Mouse (Mus musculus): Measurements from ENCODE around the gene Tat. TPM values are rescaled to one million over a fixed set of nuclear protein-coding genes. Genes with fewer than 3 reads are reported as not detected.

Tat gene
- polyA plus RNA-seq, 1 experiment from 2014 or later = not detected

GRCm38 (mm10) chr8:109968837-109969236 is 21.4 kb upstream of the Tat start:
- no peak overlapping the region for H3K27ac ChIP-seq (ENCODE audit: low read length)
- no peak for ATAC-seq (ENCODE audit: insufficient number of reproducible peaks, insufficient read depth, low FRiP score, low read depth)
- H3K4me3 ChIP-seq (ENCODE audit: low read depth, low read length) = no peak overlapping the region
- H3K9me3 ChIP-seq (ENCODE audit: control insufficient read depth, low read depth, low read length) = no peaks in the 10 kb centered on the region
- no peaks in the 10 kb centered on the region for H3K36me3 ChIP-seq (ENCODE audit: control insufficient read depth, insufficient read depth, low read length)
- H3K9ac ChIP-seq (replicated peaks; ENCODE audit: low read depth, low read length) = no peak overlapping the region
- 46% methylated on average over 10 of the region's 10 CpGs for WGBS
- H3K4me2 ChIP-seq (replicated peaks; ENCODE audit: low read depth, low read length) = no peak overlapping the region
- no peaks in the 10 kb centered on the region for H3K4me1 ChIP-seq (ENCODE audit: control insufficient read depth, insufficient read depth, low read length)
- no peaks in the 10 kb centered on the region; the same call in 1 of the 2 replicates for H3K27me3 ChIP-seq (ENCODE audit: control insufficient read depth, insufficient read depth, low read length)

GRCm38 (mm10) chr8:109970323-109970722 is 19.9 kb upstream of the Tat start:
- no peak for ATAC-seq (ENCODE audit: insufficient number of reproducible peaks, insufficient read depth, low FRiP score, low read depth)
- Histone ChIP-seq H3K27me3 (ENCODE audit: control insufficient read depth, insufficient read depth, low read length) (no peaks in the 10 kb centered on the region; the same call in 1 of the 2 replicates), H3K4me3 (ENCODE audit: low read depth, low read length) (no peak overlapping the region), H3K9ac (replicated peaks; ENCODE audit: low read depth, low read length) (no peak overlapping the region), H3K4me2 (replicated peaks; ENCODE audit: low read depth, low read length) (no peak overlapping the region), H3K27ac (ENCODE audit: low read length) (no peak overlapping the region), H3K4me1 (ENCODE audit: control insufficient read depth, insufficient read depth, low read length) (no peaks in the 10 kb centered on the region), H3K9me3 (ENCODE audit: control insufficient read depth, low read depth, low read length) (peaks cover 3% of the 10 kb centered on the region; the same call in 1 of the 2 replicates), H3K36me3 (ENCODE audit: control insufficient read depth, insufficient read depth, low read length) (no peaks in the 10 kb centered on the region)
- WGBS = 6% methylated on average over 9 of the region's 9 CpGs

DNA sequence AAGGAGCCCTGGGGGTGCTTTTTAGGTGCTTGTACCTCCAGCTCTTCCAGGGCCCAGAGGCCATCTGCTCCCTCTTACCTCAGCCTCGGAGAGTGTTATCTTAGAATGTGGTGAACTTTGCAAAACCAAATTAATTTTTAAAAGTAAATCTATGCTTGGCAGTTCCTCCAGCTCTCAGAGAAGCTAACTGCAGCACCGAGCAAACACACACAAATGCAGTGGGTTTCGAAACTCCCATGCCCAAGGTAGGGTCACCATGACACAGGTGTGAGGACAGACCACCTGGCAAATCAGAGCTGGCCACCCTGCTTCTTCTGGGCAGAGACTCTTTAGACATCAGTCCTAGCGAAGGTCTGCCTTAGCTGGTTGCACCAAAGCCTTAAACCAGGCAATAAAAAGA is 17.3 kb upstream of the Tat start:
- ATAC-seq (ENCODE audit: insufficient number of reproducible peaks, insufficient read depth, low FRiP score, low read depth) = no peak
- 74% methylated on average over 4 of the region's 4 CpGs for WGBS
- Histone ChIP-seq H3K9ac (replicated peaks; ENCODE audit: low read depth, low read length) (no peak overlapping the region), H3K9me3 (ENCODE audit: control insufficient read depth, low read depth, low read length) (peaks cover 4% of the 10 kb centered on the region; the same call in 1 of the 2 replicates), H3K36me3 (ENCODE audit: control insufficient read depth, insufficient read depth, low read length) (no peaks in the 10 kb centered on the region), H3K4me2 (replicated peaks; ENCODE audit: low read depth, low read length) (no peak overlapping the region), H3K4me3 (ENCODE audit: low read depth, low read length) (no peak overlapping the region), H3K27me3 (ENCODE audit: control insufficient read depth, insufficient read depth, low read length) (no peaks in the 10 kb centered on the region; the same call in 1 of the 2 replicates), H3K27ac (ENCODE audit: low read length) (no peak overlapping the region), H3K4me1 (ENCODE audit: control insufficient read depth, insufficient read depth, low read length) (no peaks in the 10 kb centered on the region)

GRCm38 (mm10) chr8:109979339-109979738 is 10.9 kb upstream of the Tat start:
- Histone ChIP-seq H3K4me2 (replicated peaks; ENCODE audit: low read depth, low read length) (no peak overlapping the region), H3K9me3 (ENCODE audit: control insufficient read depth, low read depth, low read length) (peaks cover 4% of the 10 kb centered on the region; the same call in 1 of the 2 replicates), H3K27ac (ENCODE audit: low read length) (no peak overlapping the region), H3K9ac (replicated peaks; ENCODE audit: low read depth, low read length) (no peak overlapping the region), H3K27me3 (ENCODE audit: control insufficient read depth, insufficient read depth, low read length) (no peaks in the 10 kb centered on the region), H3K4me3 (ENCODE audit: low read depth, low read length) (no peak overlapping the region), H3K4me1 (ENCODE audit: control insufficient read depth, insufficient read depth, low read length) (no peaks in the 10 kb centered on the region), H3K36me3 (ENCODE audit: control insufficient read depth, insufficient read depth, low read length) (no peaks in the 10 kb centered on the region)
- ATAC-seq (ENCODE audit: insufficient number of reproducible peaks, insufficient read depth, low FRiP score, low read depth) = no peak
- 62% methylated on average over 6 of the region's 6 CpGs for whole genome bisulfite sequencing

- Histone ChIP-seq H3K4me3 (ENCODE audit: low read depth, low read length) (no peak overlapping the region), H3K4me1 (ENCODE audit: control insufficient read depth, insufficient read depth, low read length) (no peaks in the 10 kb centered on the region), H3K27me3 (ENCODE audit: control insufficient read depth, insufficient read depth, low read length) (no peaks in the 10 kb centered on the region), H3K9ac (replicated peaks; ENCODE audit: low read depth, low read length) (no peak overlapping the region), H3K36me3 (ENCODE audit: control insufficient read depth, insufficient read depth, low read length) (no peaks in the 10 kb centered on the region), H3K4me2 (replicated peaks; ENCODE audit: low read depth, low read length) (no peak overlapping the region), H3K27ac (ENCODE audit: low read length) (no peak overlapping the region), H3K9me3 (ENCODE audit: control insufficient read depth, low read depth, low read length) (no peaks in the 10 kb centered on the region)
- no peak for ATAC-seq (ENCODE audit: insufficient number of reproducible peaks, insufficient read depth, low FRiP score, low read depth)
- WGBS = 79% methylated on average over 15 of the region's 15 CpGs
These were observed 7.7 kb upstream of the Tat start for GRCm38 (mm10) chr8:109982386-109983105.

DNA sequence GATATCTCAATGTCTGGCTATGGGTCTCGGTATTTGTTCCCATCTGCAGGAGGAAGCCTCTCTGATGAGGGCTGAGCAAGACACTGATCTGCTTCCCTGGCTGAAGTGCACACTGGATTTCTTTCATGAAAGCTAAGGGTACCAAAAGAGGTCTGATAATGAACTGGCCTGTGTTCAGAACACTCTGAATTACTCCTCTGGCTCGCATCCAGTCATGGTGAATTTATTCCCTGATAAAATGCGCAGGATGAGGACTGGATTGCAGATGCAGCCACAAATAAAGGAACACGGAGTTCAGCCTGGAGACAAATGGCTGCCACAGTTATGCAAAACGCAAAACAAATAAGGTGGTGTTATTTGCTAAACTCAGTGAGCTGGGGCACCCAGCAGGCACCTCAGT is 6.3 kb upstream of the Tat start:
- Histone ChIP-seq H3K4me2 (replicated peaks; ENCODE audit: low read depth, low read length) (no peak overlapping the region), H3K4me3 (ENCODE audit: low read depth, low read length) (no peak overlapping the region), H3K27ac (ENCODE audit: low read length) (no peak overlapping the region), H3K27me3 (ENCODE audit: control insufficient read depth, insufficient read depth, low read length) (no peaks in the 10 kb centered on the region), H3K9ac (replicated peaks; ENCODE audit: low read depth, low read length) (no peak overlapping the region), H3K36me3 (ENCODE audit: control insufficient read depth, insufficient read depth, low read length) (no peaks in the 10 kb centered on the region), H3K4me1 (ENCODE audit: control insufficient read depth, insufficient read depth, low read length) (no peaks in the 10 kb centered on the region), H3K9me3 (ENCODE audit: control insufficient read depth, low read depth, low read length) (no peaks in the 10 kb centered on the region)
- ATAC-seq (ENCODE audit: insufficient number of reproducible peaks, insufficient read depth, low FRiP score, low read depth) = no peak
- WGBS = 35% methylated on average over 5 of the region's 5 CpGs

- H3K4me3 ChIP-seq (ENCODE audit: low read depth, low read length) = no peak overlapping the region
- H3K27me3 ChIP-seq (ENCODE audit: control insufficient read depth, insufficient read depth, low read length) = no peaks in the 10 kb centered on the region
- H3K36me3 ChIP-seq (ENCODE audit: control insufficient read depth, insufficient read depth, low read length) = no peaks in the 10 kb centered on the region
- no peak overlapping the region for H3K4me2 ChIP-seq (replicated peaks; ENCODE audit: low read depth, low read length)
- ATAC-seq (ENCODE audit: insufficient number of reproducible peaks, insufficient read depth, low FRiP score, low read depth) = no peak
- H3K9me3 ChIP-seq (ENCODE audit: control insufficient read depth, low read depth, low read length) = no peaks in the 10 kb centered on the region
- 45% methylated on average over 7 of the region's 7 CpGs for WGBS
- no peak overlapping the region for H3K27ac ChIP-seq (ENCODE audit: low read length)
- no peak overlapping the region for H3K9ac ChIP-seq (replicated peaks; ENCODE audit: low read depth, low read length)
- H3K4me1 ChIP-seq (ENCODE audit: control insufficient read depth, insufficient read depth, low read length) = no peaks in the 10 kb centered on the region
These were observed 3.9 kb upstream of the Tat start for GRCm38 (mm10) chr8:109986384-109986783.

GRCm38 (mm10) chr8:109987776-109988175 is 2.5 kb upstream of the Tat start:
- Histone ChIP-seq H3K4me2 (replicated peaks; ENCODE audit: low read depth, low read length) (no peak overlapping the region), H3K36me3 (ENCODE audit: control insufficient read depth, insufficient read depth, low read length) (no peaks in the 10 kb centered on the region), H3K4me1 (ENCODE audit: control insufficient read depth, insufficient read depth, low read length) (no peaks in the 10 kb centered on the region), H3K27me3 (ENCODE audit: control insufficient read depth, insufficient read depth, low read length) (no peaks in the 10 kb centered on the region), H3K9ac (replicated peaks; ENCODE audit: low read depth, low read length) (no peak overlapping the region), H3K27ac (ENCODE audit: low read length) (no peak overlapping the region), H3K9me3 (ENCODE audit: control insufficient read depth, low read depth, low read length) (no peaks in the 10 kb centered on the region), H3K4me3 (ENCODE audit: low read depth, low read length) (no peak overlapping the region)
- WGBS = 77% methylated on average over 7 of the region's 7 CpGs
- ATAC-seq (ENCODE audit: insufficient number of reproducible peaks, insufficient read depth, low FRiP score, low read depth) = no peak

DNA sequence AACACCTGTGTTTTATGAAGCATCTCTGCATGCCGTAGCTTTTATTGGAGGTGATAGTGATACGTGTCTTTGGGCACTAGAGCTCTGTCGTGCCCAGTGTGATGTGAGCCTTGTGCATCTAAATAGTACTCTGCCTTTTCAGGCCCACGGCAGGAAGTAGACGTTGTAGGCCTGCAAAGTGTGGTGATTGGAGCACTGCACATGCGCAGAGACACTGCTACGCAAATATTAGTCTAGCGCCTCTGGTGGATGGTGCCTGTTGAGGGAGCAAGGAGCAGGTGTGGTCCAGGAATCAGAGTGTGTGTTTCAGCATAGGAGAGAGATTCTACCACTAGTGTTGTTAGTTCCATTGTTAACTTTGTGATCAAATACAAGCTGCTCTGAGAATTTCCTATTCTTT is 1.1 kb upstream of the Tat start:
- WGBS = 89% methylated on average over 8 of the region's 8 CpGs
- no peaks in the 10 kb centered on the region for H3K9me3 ChIP-seq (ENCODE audit: control insufficient read depth, low read depth, low read length)
- H3K4me1 ChIP-seq (ENCODE audit: control insufficient read depth, insufficient read depth, low read length) = no peaks in the 10 kb centered on the region
- H3K36me3 ChIP-seq (ENCODE audit: control insufficient read depth, insufficient read depth, low read length) = no peaks in the 10 kb centered on the region
- ATAC-seq (ENCODE audit: insufficient number of reproducible peaks, insufficient read depth, low FRiP score, low read depth) = no peak
- no peak overlapping the region for H3K4me2 ChIP-seq (replicated peaks; ENCODE audit: low read depth, low read length)
- no peaks in the 10 kb centered on the region for H3K27me3 ChIP-seq (ENCODE audit: control insufficient read depth, insufficient read depth, low read length)
- H3K9ac ChIP-seq (replicated peaks; ENCODE audit: low read depth, low read length) = no peak overlapping the region
- no peak overlapping the region for H3K27ac ChIP-seq (ENCODE audit: low read length)
- H3K4me3 ChIP-seq (ENCODE audit: low read depth, low read length) = no peak overlapping the region
